Mouse (Mus musculus) macrophage (primary cell): ENCODE data around the gene Pigb. TPM values are rescaled to one million over a fixed set of nuclear protein-coding genes. Genes with fewer than 3 reads are reported as not detected.
A peak's percentile ranks its signal among the peaks of the same experiment; 100 is the strongest.

Source experiments
- H3K27ac ChIP-seq: fragments of 350-480 bp; formaldehyde crosslinking; 2 replicates; pipeline ENCODE4 v1.9.0; 2021
- H3K36me3 ChIP-seq: fragments of 350-480 bp; formaldehyde crosslinking; 2 replicates; pipeline ENCODE4 v1.9.0; 2021; ENCODE audit errors: inconsistent target
- H3K4me3 ChIP-seq: fragments of 350-480 bp; formaldehyde crosslinking; 2 replicates; pipeline ENCODE4 v1.9.0; 2021; ENCODE audit errors: inconsistent target
- H3K79me2 ChIP-seq: fragments of 350-480 bp; formaldehyde crosslinking; 2 replicates; pipeline ENCODE4 v1.9.0; 2021; ENCODE audit errors: inconsistent target
- WGBS: methylation state at CpG from one replicate; pipeline ENCODE4 v1.1.7; 2026; ENCODE audit warnings: inconsistent platforms; ENCODE audit not compliant: missing documents; 5-methylcytosine and 5-hydroxymethylcytosine counted together
- polyA plus RNA-seq: library from polyadenylated mRNA; stranded (reverse); fragments of 250-400 nt; gene quantifications from 3 replicates; pipeline ENCODE4 v1.2.4, GENCODE M21; 2018; ENCODE audit warnings: inconsistent platforms

Pigb gene
- polyA plus RNA-seq, 1 experiment from 2014 or later: 7.5 TPM

GRCm38 (mm10) chr9:72992576-72992975 lies 47.6 kb downstream of the Pigb start:
- Histone ChIP-seq H3K36me3 (no peaks in the 10 kb centered on the region), H3K27ac (no peak overlapping the region), H3K79me2 (peaks cover 41% of the 10 kb centered on the region; the same call in 1 of the 2 replicates), H3K4me3 (no peak overlapping the region)
- 100% methylated on average over 5 of the region's 5 CpGs for WGBS

- 33% methylated on average over 2 of the region's 2 CpGs for WGBS
- H3K36me3 ChIP-seq: no peaks in the 10 kb centered on the region
- H3K27ac ChIP-seq: no peak overlapping the region
- H3K4me3 ChIP-seq: no peak overlapping the region
- H3K79me2 ChIP-seq: peaks cover 52% of the 10 kb centered on the region; the same call in 1 of the 2 replicates
These were observed 48.8 kb downstream of the Pigb start for GRCm38 (mm10) chr9:72991420-72991819.

- H3K36me3 ChIP-seq: no peaks in the 10 kb centered on the region
- peaks cover 58% of the 10 kb centered on the region; the same call in 1 of the 2 replicates for H3K79me2 ChIP-seq
- no peak overlapping the region for H3K27ac ChIP-seq
- no peak overlapping the region for H3K4me3 ChIP-seq
- WGBS: 96% methylated on average over 5 of the region's 5 CpGs
These were observed 51.5 kb downstream of the Pigb start for GRCm38 (mm10) chr9:72988706-72989105.

- Histone ChIP-seq H3K79me2 (peaks cover 52% of the 10 kb centered on the region; the same call in 1 of the 2 replicates), H3K27ac (no peak overlapping the region), H3K36me3 (no peaks in the 10 kb centered on the region), H3K4me3 (no peak overlapping the region)
- WGBS: 60% methylated on average over 3 of the region's 3 CpGs
These were observed 52.5 kb downstream of the Pigb start for GRCm38 (mm10) chr9:72987703-72988102.

- Histone ChIP-seq H3K4me3 (peak within 1 kb of the TSS; percentile 73), H3K27ac (no peak within 1 kb of the TSS), H3K79me2 (peaks cover 46% of the 10 kb centered on the region; the same call in 1 of the 2 replicates), H3K36me3 (no peaks in the 10 kb centered on the region)
- WGBS: under 1% methylated on average over 85 of the region's 88 CpGs
These were observed 54.6 kb downstream of the Pigb start, which contains the start of the genes Ccpg1os and Ccpg1 for GRCm38 (mm10) chr9:72985250-72986220. Ccpg1os (minus strand) TSS chr9:72985382. Ccpg1 (plus strand) TSS chr9:72985429.

- Histone ChIP-seq H3K79me2 (peaks cover 21% of the 10 kb centered on the region; the same call in 1 of the 2 replicates), H3K27ac (no peak overlapping the region), H3K4me3 (no peak overlapping the region), H3K36me3 (no peaks in the 10 kb centered on the region)
- 96% methylated on average over 2 of the region's 2 CpGs for WGBS
These were observed 57.1 kb downstream of the Pigb start for GRCm38 (mm10) chr9:72983066-72983465.

GRCm38 (mm10) chr9:72975242-72975641 lies 64.9 kb downstream of the Pigb start:
- H3K79me2 ChIP-seq: no peaks in the 10 kb centered on the region
- 92% methylated on average over 1 of the region's 1 CpGs for WGBS
- no peak overlapping the region for H3K4me3 ChIP-seq
- no peak overlapping the region for H3K27ac ChIP-seq
- H3K36me3 ChIP-seq: no peaks in the 10 kb centered on the region

- Histone ChIP-seq H3K79me2 (no peaks in the 10 kb centered on the region), H3K36me3 (no peaks in the 10 kb centered on the region), H3K27ac (no peak overlapping the region), H3K4me3 (no peak overlapping the region)
- WGBS: 41% methylated on average over 5 of the region's 5 CpGs
These were observed 65.4 kb downstream of the Pigb start for GRCm38 (mm10) chr9:72974734-72975133.

- Histone ChIP-seq H3K79me2 (no peaks in the 10 kb centered on the region), H3K36me3 (no peaks in the 10 kb centered on the region), H3K27ac (no peak overlapping the region), H3K4me3 (no peak overlapping the region)
These were observed 67.2 kb downstream of the Pigb start for GRCm38 (mm10) chr9:72972984-72973383.

- WGBS: 98% methylated on average over 5 of the region's 5 CpGs
- H3K36me3 ChIP-seq: no peaks in the 10 kb centered on the region
- no peaks in the 10 kb centered on the region for H3K79me2 ChIP-seq
- no peak overlapping the region for H3K4me3 ChIP-seq
- H3K27ac ChIP-seq: no peak overlapping the region
These were observed 67.7 kb downstream of the Pigb start for GRCm38 (mm10) chr9:72972435-72972834.

GRCm38 (mm10) chr9:72969874-72970273 lies 70.3 kb downstream of the Pigb start:
- Histone ChIP-seq H3K4me3 (no peak overlapping the region), H3K36me3 (no peaks in the 10 kb centered on the region), H3K27ac (no peak overlapping the region), H3K79me2 (no peaks in the 10 kb centered on the region)
- WGBS: 54% methylated on average over 7 of the region's 7 CpGs

GRCm38 (mm10) chr9:72968349-72969061 lies 71.7 kb downstream of the Pigb start:
- Histone ChIP-seq H3K36me3 (no peaks in the 10 kb centered on the region), H3K79me2 (no peaks in the 10 kb centered on the region), H3K4me3 (no peak overlapping the region; the same call in 1 of the 2 replicates), H3K27ac (peak overlapping the region; percentile 43)
- WGBS: 9% methylated on average over 11 of the region's 11 CpGs

- Histone ChIP-seq H3K27ac (no peak overlapping the region), H3K79me2 (no peaks in the 10 kb centered on the region), H3K36me3 (no peaks in the 10 kb centered on the region), H3K4me3 (no peak overlapping the region)
- 61% methylated on average over 15 of the region's 15 CpGs for WGBS
These were observed 78.2 kb downstream of the Pigb start for GRCm38 (mm10) chr9:72961959-72962358.

GRCm38 (mm10) chr9:72961346-72961745 lies 78.8 kb downstream of the Pigb start:
- Histone ChIP-seq H3K27ac (no peak overlapping the region), H3K4me3 (no peak overlapping the region), H3K79me2 (no peaks in the 10 kb centered on the region), H3K36me3 (no peaks in the 10 kb centered on the region)
- 86% methylated on average over 8 of the region's 8 CpGs for WGBS
